Mouse (Mus musculus) E14TG2a.4 (cell line): ENCODE measurements around the gene Hist3h2a.

ENCODE experiments used
- CTCF ChIP-seq: conservative IDR thresholded peaks from 2 replicates; pipeline ENCODE4 v1.5.1; 2014; ENCODE audit warnings: low read length
- NANOG ChIP-seq: IDR thresholded peaks from 2 replicates; pipeline ENCODE4 v1.6.1; 2014; ENCODE audit warnings: borderline replicate concordance, low read length, mixed read lengths
- POU5F1 ChIP-seq: IDR thresholded peaks from 2 replicates; pipeline ENCODE4 v1.6.1; 2014; ENCODE audit warnings: low read length, borderline replicate concordance

- no peak for TF ChIP-seq CTCF
- no peak for TF ChIP-seq NANOG
- TF ChIP-seq POU5F1: no peak
Observed at GRCm38 (mm10) chr11:58991911-58992310, 37.4 kb downstream of the Hist3h2a start.
